Mouse (Mus musculus): ENCODE measurements around the gene Dpp3.

DNA sequence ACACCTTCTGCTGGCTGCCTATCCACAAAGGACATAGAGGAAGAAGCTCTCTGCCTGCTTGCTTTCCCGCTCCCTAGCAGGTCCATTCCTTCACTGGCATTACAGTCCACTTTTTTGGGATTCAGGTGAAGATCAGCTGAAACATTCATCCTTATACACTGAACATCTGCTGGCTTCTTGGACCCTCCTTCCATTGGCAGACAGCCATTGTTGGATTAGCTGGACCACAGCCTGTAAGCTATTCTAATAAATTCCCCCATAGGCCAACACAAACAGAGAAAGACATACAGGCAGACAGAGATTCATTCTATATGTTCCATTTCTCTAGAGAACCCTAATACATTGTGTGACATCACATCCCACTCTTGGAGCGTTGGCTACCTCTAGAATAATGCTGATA lies 8.8 kb upstream of the Dpp3 start:
- TF ChIP-seq POLR2A (IDR thresholded peaks at IDR 0.05; ENCODE audit: borderline replicate concordance, low read depth, low read length) (no peak), CTCF (IDR thresholded peaks at IDR 0.05; ENCODE audit: low read depth, low read length) (no peak)

All from bone marrow macrophage, adult 2 months (primary cell).